Mouse (Mus musculus) heart, postnatal 0 days (tissue): ENCODE results near the gene Deup1.

Source experiments
- CTCF ChIP-seq: IDR thresholded peaks from 2 replicates; pipeline ENCODE4 v1.5.1; 2016; ENCODE audit warnings: antibody characterized with exemption, control low read depth, low read depth
- EP300 ChIP-seq: IDR thresholded peaks from 2 replicates; pipeline ENCODE4 v1.6.1; 2016; ENCODE audit warnings: antibody characterized with exemption, low read depth

GRCm38 (mm10) chr9:15594148-15594547 is 33.6 kb downstream of the Deup1 start:
- TF ChIP-seq CTCF (no peak), EP300 (no peak)
